Mouse (Mus musculus) urinary bladder, postnatal 10 days (tissue): ENCODE data around the gene Upk3b.

ENCODE experiments used
- DNase-seq: peaks from one replicate; pipeline ENCODE4 v3.0.0; 2022; ENCODE audit warnings: low spot score

The Upk3b gene

GRCm38 (mm10) chr5:136075076-136075475, 36.8 kb downstream of the Upk3b start:
- no peak for DNase-seq

- no peak for DNase-seq
Observed at GRCm38 (mm10) chr5:136076284-136076683, 38.0 kb downstream of the Upk3b start.

GRCm38 (mm10) chr5:136077001-136077550, 38.8 kb downstream of the Upk3b start:
- no peak for DNase-seq

- DNase-seq = no peak
Observed at GRCm38 (mm10) chr5:136078136-136078535, 39.8 kb downstream of the Upk3b start.

GRCm38 (mm10) chr5:136082345-136082744, 44.0 kb downstream of the Upk3b start:
- DNase-seq = no peak

GRCm38 (mm10) chr5:136083669-136084107, 45.4 kb downstream of the Upk3b start, which contains the start of gene Rasa4:
Gene Rasa4 (plus strand): TSS chr5:136083916.
- peak; percentile 57 for DNase-seq

- DNase-seq = no peak
Observed at GRCm38 (mm10) chr5:136084144-136084881, 46.0 kb downstream of the Upk3b start.

- DNase-seq = no peak
Observed at GRCm38 (mm10) chr5:136084891-136085651, 46.8 kb downstream of the Upk3b start.

GRCm38 (mm10) chr5:136086290-136086689, 48.0 kb downstream of the Upk3b start:
- no peak for DNase-seq

- DNase-seq = no peak
Observed at GRCm38 (mm10) chr5:136088821-136089575, 50.7 kb downstream of the Upk3b start.

- no peak for DNase-seq
Observed at GRCm38 (mm10) chr5:136091927-136092326, 53.6 kb downstream of the Upk3b start.

GRCm38 (mm10) chr5:136094249-136095010, 56.1 kb downstream of the Upk3b start:
- no peak for DNase-seq

GRCm38 (mm10) chr5:136095089-136095488, 56.8 kb downstream of the Upk3b start:
- no peak for DNase-seq
